Mouse (Mus musculus): ENCODE data around the gene Rps6kc1. TPM values are rescaled to one million over a fixed set of nuclear protein-coding genes. Genes with fewer than 3 reads are reported as not detected.

The Rps6kc1 gene
- total and polyA plus RNA-seq, 2 experiments from 2014 or later, result 26.1 to 42.8 TPM

DNA sequence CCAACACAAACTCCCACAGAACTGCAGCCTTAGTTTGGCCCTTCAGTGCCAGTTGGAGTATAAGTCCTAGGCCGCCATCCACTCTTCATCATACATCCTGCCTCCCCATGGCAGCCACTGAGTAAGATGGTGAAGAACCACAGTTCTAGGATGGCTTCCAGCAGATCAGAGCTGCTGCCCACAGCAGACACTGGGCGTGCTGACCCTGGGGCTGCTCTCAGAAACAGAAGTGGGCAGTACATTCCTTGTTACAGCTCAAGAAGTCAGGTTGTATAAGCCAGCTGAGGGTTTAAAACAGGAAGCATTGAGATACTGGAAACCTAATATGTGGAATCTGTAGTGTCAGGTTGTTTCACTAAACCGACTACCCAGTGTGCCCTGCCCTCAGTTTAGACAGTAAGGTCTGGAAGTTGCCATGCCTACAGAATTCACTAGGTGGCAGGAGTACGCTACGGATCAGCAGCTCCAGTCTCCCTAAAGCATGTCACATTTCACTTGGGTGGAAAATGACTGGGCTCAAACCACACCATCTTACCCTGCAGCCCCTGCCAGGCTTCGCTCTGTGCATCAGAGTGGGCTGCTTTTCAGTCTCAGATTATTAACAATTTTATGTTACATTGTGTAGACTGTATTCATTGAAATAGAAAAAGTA, 32.7 kb upstream of the Rps6kc1 start:
- ATAC-seq, result peak; percentile 95
- TF ChIP-seq CTCF (IDR thresholded peaks at IDR 0.05; ENCODE audit: low read depth), result peak; percentile 89

DNA sequence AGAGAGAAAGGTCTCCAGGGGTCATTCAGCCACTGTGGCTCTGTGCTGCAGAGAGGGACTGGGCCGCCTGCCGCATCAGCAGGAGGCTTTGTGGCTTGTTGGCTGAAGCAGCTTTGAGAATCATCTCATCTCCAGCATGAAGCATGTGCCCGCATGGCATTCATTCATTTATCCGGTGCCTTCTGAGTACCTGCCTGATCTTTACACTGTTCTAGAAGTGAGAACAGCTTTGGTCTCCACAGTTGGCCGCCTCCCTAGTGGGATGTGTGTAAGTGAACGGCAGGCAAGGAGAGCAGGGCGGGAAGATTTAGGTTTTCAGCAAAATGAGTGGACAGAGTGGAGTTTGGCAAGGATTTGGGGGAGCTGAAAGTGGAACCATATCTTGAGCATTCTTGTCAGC, 28.2 kb upstream of the Rps6kc1 start:
- no peak overlapping the region for H3K27ac ChIP-seq (ENCODE audit: low read depth, low read length)
- H3K4me2 ChIP-seq (ENCODE audit: low read depth), result no peak overlapping the region
- no peak for DNase-seq
- H3K4me1 ChIP-seq (ENCODE audit: insufficient read depth), result no peaks in the 10 kb centered on the region
- ATAC-seq, result no peak
- H3K9me3 ChIP-seq (ENCODE audit: low read length), result no peaks in the 10 kb centered on the region
- no peak for TF ChIP-seq CTCF (IDR thresholded peaks at IDR 0.05; ENCODE audit: low read depth)
- 91% methylated on average over 7 of the region's 7 CpGs for WGBS
- H3K27me3 ChIP-seq (ENCODE audit: insufficient read depth, low read length), result no peaks in the 10 kb centered on the region
- H3K36me3 ChIP-seq (ENCODE audit: insufficient read depth), result peaks cover 75% of the 10 kb centered on the region
- no peak overlapping the region for H3K4me3 ChIP-seq (ENCODE audit: low read depth, low read length)
- H3K9ac ChIP-seq, result no peak overlapping the region

More for the DNA sequence above, 32.7 kb upstream of the Rps6kc1 start:
- DNase-seq, result peak; percentile 83
- no peak overlapping the region for H3K4me3 ChIP-seq (ENCODE audit: low read depth, low read length)
- no peaks in the 10 kb centered on the region for H3K9me3 ChIP-seq (ENCODE audit: low read length)
- H3K9ac ChIP-seq, result no peak overlapping the region
- 49% methylated on average over 6 of the region's 6 CpGs for WGBS
- no peak overlapping the region for H3K27ac ChIP-seq (ENCODE audit: low read depth, low read length)
- no peak overlapping the region for H3K4me2 ChIP-seq (ENCODE audit: low read depth)
- H3K4me1 ChIP-seq (ENCODE audit: insufficient read depth), result no peaks in the 10 kb centered on the region
- peaks cover 90% of the 10 kb centered on the region for H3K36me3 ChIP-seq (ENCODE audit: insufficient read depth)
- no peaks in the 10 kb centered on the region for H3K27me3 ChIP-seq (ENCODE audit: insufficient read depth, low read length)

GRCm38 (mm10) chr1:190930181-190930580, 18.6 kb upstream of the Rps6kc1 start:
- WGBS, result 86% methylated on average over 6 of the region's 6 CpGs
- no peaks in the 10 kb centered on the region for H3K9me3 ChIP-seq (ENCODE audit: low read length)

DNA sequence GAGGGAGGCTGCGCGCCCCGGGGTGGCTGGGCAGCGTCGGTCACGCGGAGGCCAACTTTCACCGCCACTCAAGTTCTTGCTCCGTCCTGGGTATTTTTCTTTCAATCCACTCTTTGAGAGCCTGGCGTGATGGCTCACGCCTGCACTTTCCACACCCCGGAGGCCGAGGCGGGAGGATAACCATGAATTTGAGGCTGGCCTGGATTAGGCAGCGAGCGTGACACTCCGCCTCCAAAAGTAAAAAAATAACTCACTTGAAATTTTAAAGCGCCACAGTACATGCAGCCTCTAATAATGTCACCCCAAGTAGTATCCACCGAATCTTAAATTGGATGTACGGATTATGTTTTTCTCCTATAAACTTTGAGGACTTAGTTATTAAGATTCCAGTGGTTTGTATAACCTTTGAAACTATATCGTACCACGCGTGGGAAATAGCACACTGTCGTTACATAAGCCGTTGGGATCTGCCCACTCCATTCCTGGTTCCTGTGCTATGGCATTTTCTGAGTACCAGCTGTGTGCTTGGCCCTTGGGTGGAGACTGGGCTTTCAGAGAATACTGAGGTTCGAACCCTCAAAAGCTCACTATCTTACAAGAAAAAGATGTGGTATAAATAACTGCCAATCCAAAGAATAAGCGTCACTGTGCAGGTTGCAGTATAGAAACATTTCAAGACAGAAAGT, 17.6 kb upstream of the Rps6kc1 start:
- H3K9ac ChIP-seq, result peak overlapping the region; percentile 91
- H3K4me1 ChIP-seq (ENCODE audit: insufficient read depth), result 0 out of 2 replicates have a peak, but pooled peaks cover 4% of the 10 kb centered on the region
- DNase-seq (peak; percentile 51), ATAC-seq (peak; percentile 30; the same call in 1 of the 2 replicates)
- WGBS, result 5% methylated on average over 26 of the region's 27 CpGs
- TF ChIP-seq CTCF (IDR thresholded peaks at IDR 0.05; ENCODE audit: low read depth), result no peak
- peak overlapping the region; percentile 76 for H3K4me2 ChIP-seq (ENCODE audit: low read depth)
- peak overlapping the region; percentile 76 for H3K4me3 ChIP-seq (ENCODE audit: low read depth, low read length)
- no peaks in the 10 kb centered on the region for H3K9me3 ChIP-seq (ENCODE audit: low read length)
- no peaks in the 10 kb centered on the region for H3K27me3 ChIP-seq (ENCODE audit: insufficient read depth, low read length)
- H3K36me3 ChIP-seq (ENCODE audit: insufficient read depth), result peaks cover 13% of the 10 kb centered on the region
- peak overlapping the region; percentile 99 for H3K27ac ChIP-seq (ENCODE audit: low read depth, low read length)

More at GRCm38 (mm10) chr1:190930181-190930580, 18.6 kb upstream of the Rps6kc1 start:
- H3K9ac ChIP-seq, result no peak overlapping the region
- 0 out of 2 replicates have a peak, but pooled peaks cover 4% of the 10 kb centered on the region for H3K4me1 ChIP-seq (ENCODE audit: insufficient read depth)
- H3K4me2 ChIP-seq (ENCODE audit: low read depth), result no peak overlapping the region
- no peak for TF ChIP-seq CTCF (IDR thresholded peaks at IDR 0.05; ENCODE audit: low read depth)
- H3K27ac ChIP-seq (ENCODE audit: low read depth, low read length), result no peak overlapping the region
- H3K27me3 ChIP-seq (ENCODE audit: insufficient read depth, low read length), result no peaks in the 10 kb centered on the region
- peaks cover 23% of the 10 kb centered on the region for H3K36me3 ChIP-seq (ENCODE audit: insufficient read depth)
- ATAC-seq, result no peak
- no peak overlapping the region for H3K4me3 ChIP-seq (ENCODE audit: low read depth, low read length)
- DNase-seq, result no peak

- DNase-seq, result peak; percentile 98
- H3K4me3 ChIP-seq (ENCODE audit: low read depth, low read length), result peak overlapping the region; percentile 76
- WGBS, result 2% methylated on average over 54 of the region's 79 CpGs
Measured at GRCm38 (mm10) chr1:190928370-190929009, 16.9 kb upstream of the Rps6kc1 start.

DNA sequence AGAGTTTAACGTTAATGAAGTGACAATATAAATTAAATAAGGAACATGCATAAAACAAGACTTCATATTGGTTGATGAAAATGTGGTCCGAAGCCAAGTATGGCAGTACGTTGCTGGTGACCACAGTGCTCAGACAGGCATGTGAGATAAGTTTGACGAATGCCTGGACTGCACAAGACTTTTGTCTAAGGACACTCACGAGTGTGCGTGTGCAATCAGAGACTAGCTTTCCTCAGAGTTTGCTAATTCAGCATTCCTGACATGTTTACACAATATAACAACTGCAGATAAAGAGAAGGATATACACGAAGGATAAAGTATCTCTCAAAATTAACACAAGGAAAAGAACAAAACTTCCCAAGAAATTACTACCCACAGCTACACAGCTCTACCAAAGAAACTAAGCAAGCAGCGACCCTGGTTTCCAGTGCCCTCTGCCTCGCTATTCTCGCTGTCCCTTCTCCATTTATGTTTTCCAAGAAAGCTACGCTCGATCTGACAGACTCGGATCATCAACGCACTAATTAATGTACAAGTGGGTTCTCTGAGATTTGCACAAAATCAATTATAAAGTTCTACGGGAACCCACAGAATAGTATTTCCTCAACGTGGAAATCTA, 16.3 kb upstream of the Rps6kc1 start:
- Histone ChIP-seq H3K4me3 (ENCODE audit: low read depth, low read length) (peak overlapping the region; percentile 76), H3K9ac (peak overlapping the region; percentile 91), H3K9me3 (ENCODE audit: low read length) (no peaks in the 10 kb centered on the region), H3K27me3 (ENCODE audit: insufficient read depth, low read length) (no peaks in the 10 kb centered on the region), H3K4me1 (ENCODE audit: insufficient read depth) (0 out of 2 replicates have a peak, but pooled peaks cover 4% of the 10 kb centered on the region), H3K36me3 (ENCODE audit: insufficient read depth) (0 out of 2 replicates have a peak, but pooled peaks cover 3% of the 10 kb centered on the region), H3K27ac (ENCODE audit: low read depth, low read length) (peak overlapping the region; percentile 99), H3K4me2 (ENCODE audit: low read depth) (peak overlapping the region; percentile 76)
- ATAC-seq, result peak; percentile 25; the same call in 1 of the 2 replicates
- no peak for TF ChIP-seq CTCF (IDR thresholded peaks at IDR 0.05; ENCODE audit: low read depth)
- no peak for DNase-seq
- 16% methylated on average over 16 of the region's 16 CpGs for WGBS

More at GRCm38 (mm10) chr1:190928370-190929009, 16.9 kb upstream of the Rps6kc1 start:
- H3K9ac ChIP-seq, result peak overlapping the region; percentile 91
- 0 out of 2 replicates have a peak, but pooled peaks cover 7% of the 10 kb centered on the region for H3K36me3 ChIP-seq (ENCODE audit: insufficient read depth)
- H3K27me3 ChIP-seq (ENCODE audit: insufficient read depth, low read length), result no peaks in the 10 kb centered on the region
- 0 out of 2 replicates have a peak, but pooled peaks cover 4% of the 10 kb centered on the region for H3K4me1 ChIP-seq (ENCODE audit: insufficient read depth)
- H3K4me2 ChIP-seq (ENCODE audit: low read depth), result peak overlapping the region; percentile 76
- no peaks in the 10 kb centered on the region for H3K9me3 ChIP-seq (ENCODE audit: low read length)
- peak overlapping the region; percentile 99 for H3K27ac ChIP-seq (ENCODE audit: low read depth, low read length)
- TF ChIP-seq CTCF (IDR thresholded peaks at IDR 0.05; ENCODE audit: low read depth), result no peak
- peak; percentile 97 for ATAC-seq
